Mouse (Mus musculus): Measurements from ENCODE around the gene Cavin4. TPM values are rescaled to one million over a fixed set of nuclear protein-coding genes. Genes with fewer than 3 reads are reported as not detected.

The Cavin4 gene
- polyA plus RNA-seq, 2 experiments from 2014 or later: not detected

Other genes starting within 250 kb of the Cavin4 start
- 10 to 100 TPM; 62.4 to 70.4 TPM for gene Tex10, start 190.1 kb upstream of the Cavin4 start, polyA plus RNA-seq (2017; shearing (Covaris generic))
- not detected for gene Msantd3, start 123.6 kb upstream of the Cavin4 start, polyA plus RNA-seq (2017; shearing (Covaris generic))
- not detected for gene Tmeff1, start 78.3 kb upstream of the Cavin4 start, polyA plus RNA-seq (2017; shearing (Covaris generic))

Data from activated CD4-positive, CD25-positive, alpha-beta regulatory T cell, adult 4 months (primary cell).